Mouse (Mus musculus): Measurements from ENCODE around the gene Tmem74b.

Tmem74b gene

GRCm38 (mm10) chr2:151701231-151702145, at the start of gene Tmem74b:
Gene Tmem74b, plus strand, starts transcription at chr2:151702008.
- no peak for DNase-seq (ENCODE audit: low spot score in 2 of 2)

- DNase-seq (ENCODE audit: low spot score in 2 of 2) = no peak
Measured at GRCm38 (mm10) chr2:151652053-151652452, 49.8 kb upstream of the Tmem74b start.

GRCm38 (mm10) chr2:151668433-151668832, 33.4 kb upstream of the Tmem74b start, which contains the start of gene Rad21l:
Gene Rad21l, minus strand, starts transcription at chr2:151668533.
- no peak for DNase-seq (ENCODE audit: low spot score in 2 of 2)

- DNase-seq (ENCODE audit: low spot score in 2 of 2) = no peak
Measured at GRCm38 (mm10) chr2:151670026-151670967, 31.5 kb upstream of the Tmem74b start.

GRCm38 (mm10) chr2:151670968-151671329, 30.9 kb upstream of the Tmem74b start:
- DNase-seq (ENCODE audit: low spot score in 2 of 2) = no peak

- peak in 1 of 2 experiments; percentile 20 for DNase-seq (ENCODE audit: low spot score in 2 of 2)
Measured at GRCm38 (mm10) chr2:151676234-151676633, 25.6 kb upstream of the Tmem74b start.

- DNase-seq (ENCODE audit: low spot score in 2 of 2) = peak in 1 of 2 experiments; percentile 34
Measured at GRCm38 (mm10) chr2:151682357-151682756, 19.5 kb upstream of the Tmem74b start.

GRCm38 (mm10) chr2:151682976-151683375, 18.8 kb upstream of the Tmem74b start:
- DNase-seq (ENCODE audit: low spot score in 2 of 2) = no peak

GRCm38 (mm10) chr2:151702146-151702850, 490 bp downstream of the Tmem74b start:
- DNase-seq (ENCODE audit: low spot score in 2 of 2) = peak; percentile 38 to 44

GRCm38 (mm10) chr2:151702851-151703190, 1.0 kb downstream of the Tmem74b start:
- DNase-seq (ENCODE audit: low spot score in 2 of 2) = no peak

- no peak for DNase-seq (ENCODE audit: low spot score in 2 of 2)
Measured at GRCm38 (mm10) chr2:151712647-151713046, 10.8 kb downstream of the Tmem74b start.

GRCm38 (mm10) chr2:151715526-151715925, 13.7 kb downstream of the Tmem74b start:
- peak; percentile 25 to 82 for DNase-seq (ENCODE audit: low spot score in 2 of 2)

GRCm38 (mm10) chr2:151716318-151717055, 14.7 kb downstream of the Tmem74b start:
- peak in 1 of 2 experiments; percentile 40 for DNase-seq (ENCODE audit: low spot score in 2 of 2)

GRCm38 (mm10) chr2:151724094-151724493, 22.3 kb downstream of the Tmem74b start:
- no peak for DNase-seq (ENCODE audit: low spot score in 2 of 2)

GRCm38 (mm10) chr2:151733151-151733865, 31.5 kb downstream of the Tmem74b start:
- DNase-seq (ENCODE audit: low spot score in 2 of 2) = no peak

- no peak for DNase-seq (ENCODE audit: low spot score in 2 of 2)
Measured at GRCm38 (mm10) chr2:151735422-151735821, 33.6 kb downstream of the Tmem74b start.

GRCm38 (mm10) chr2:151738460-151738859, 36.7 kb downstream of the Tmem74b start:
- no peak for DNase-seq (ENCODE audit: low spot score in 2 of 2)

- DNase-seq (ENCODE audit: low spot score in 2 of 2) = no peak
Measured at GRCm38 (mm10) chr2:151739081-151739480, 37.3 kb downstream of the Tmem74b start.

- DNase-seq (ENCODE audit: low spot score in 2 of 2) = no peak
Measured at GRCm38 (mm10) chr2:151739505-151739904, 37.7 kb downstream of the Tmem74b start.

Measured in frontal cortex, postnatal 36 days (tissue).